Mouse (Mus musculus): ENCODE data around the gene Cit. TPM values are rescaled to one million over a fixed set of nuclear protein-coding genes. Genes with fewer than 3 reads are reported as not detected.

Gene Cit
- polyA plus RNA-seq, 1 experiment from 2014 or later, result 47.4 TPM

GRCm38 (mm10) chr5:115977266-115977665 lies 132.2 kb downstream of the Cit start:
- peak overlapping the region; percentile 72 for H3K27ac ChIP-seq
- no peaks in the 10 kb centered on the region for H3K27me3 ChIP-seq
- peaks cover 6% of the 10 kb centered on the region for H3K4me1 ChIP-seq
- 31% methylated on average over 10 of the region's 10 CpGs for WGBS
- H3K4me3 ChIP-seq, result no peak overlapping the region
- H3K9me3 ChIP-seq, result no peaks in the 10 kb centered on the region
- peak; percentile 41; the same call in 1 of the 2 replicates for ATAC-seq (ENCODE audit: borderline replicate concordance, extremely low read depth, low FRiP score, low TSS enrichment)
- peaks cover 23% of the 10 kb centered on the region for H3K36me3 ChIP-seq
- peak overlapping the region; percentile 16; the same call in 1 of the 2 replicates for H3K4me2 ChIP-seq
- no peak overlapping the region for H3K9ac ChIP-seq

DNA sequence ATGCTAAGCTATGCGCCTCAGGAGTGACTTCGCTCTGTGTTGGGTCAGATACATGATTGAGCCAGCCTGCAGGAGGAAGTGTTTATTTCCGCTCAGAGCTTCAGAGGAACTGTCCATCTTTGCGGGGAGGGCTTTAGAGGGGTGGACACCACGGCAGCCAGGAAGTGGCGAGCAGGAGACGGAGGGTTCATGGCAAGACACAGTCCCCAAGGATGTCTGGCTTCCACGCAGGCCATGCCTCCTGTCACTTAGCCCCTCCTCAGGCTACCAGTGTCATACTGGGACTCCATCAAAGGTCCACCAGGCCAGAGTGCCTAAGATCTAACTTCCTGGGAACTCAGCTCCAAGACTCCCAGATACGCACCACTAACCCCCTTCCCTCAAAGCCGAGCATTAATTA lies 132.7 kb downstream of the Cit start:
- H3K4me3 ChIP-seq, result no peak overlapping the region
- no peaks in the 10 kb centered on the region for H3K27me3 ChIP-seq
- ATAC-seq (ENCODE audit: borderline replicate concordance, extremely low read depth, low FRiP score, low TSS enrichment), result peak; percentile 48; the same call in 1 of the 2 replicates
- peaks cover 26% of the 10 kb centered on the region for H3K36me3 ChIP-seq
- WGBS, result 49% methylated on average over 10 of the region's 10 CpGs
- H3K4me2 ChIP-seq, result peak overlapping the region; percentile 16
- no peak overlapping the region for H3K9ac ChIP-seq
- H3K27ac ChIP-seq, result peak overlapping the region; percentile 72
- peaks cover 7% of the 10 kb centered on the region for H3K4me1 ChIP-seq
- no peaks in the 10 kb centered on the region for H3K9me3 ChIP-seq

GRCm38 (mm10) chr5:115978255-115978654 lies 133.2 kb downstream of the Cit start:
- H3K9ac ChIP-seq, result no peak overlapping the region
- peaks cover 12% of the 10 kb centered on the region for H3K4me1 ChIP-seq
- H3K36me3 ChIP-seq, result peaks cover 26% of the 10 kb centered on the region
- H3K4me2 ChIP-seq, result peak overlapping the region; percentile 16
- peak; percentile 12; the same call in 1 of the 2 replicates for ATAC-seq (ENCODE audit: borderline replicate concordance, extremely low read depth, low FRiP score, low TSS enrichment)
- no peaks in the 10 kb centered on the region for H3K9me3 ChIP-seq
- no peaks in the 10 kb centered on the region for H3K27me3 ChIP-seq
- peak overlapping the region; percentile 72 for H3K27ac ChIP-seq
- 61% methylated on average over 5 of the region's 5 CpGs for WGBS
- no peak overlapping the region for H3K4me3 ChIP-seq

DNA sequence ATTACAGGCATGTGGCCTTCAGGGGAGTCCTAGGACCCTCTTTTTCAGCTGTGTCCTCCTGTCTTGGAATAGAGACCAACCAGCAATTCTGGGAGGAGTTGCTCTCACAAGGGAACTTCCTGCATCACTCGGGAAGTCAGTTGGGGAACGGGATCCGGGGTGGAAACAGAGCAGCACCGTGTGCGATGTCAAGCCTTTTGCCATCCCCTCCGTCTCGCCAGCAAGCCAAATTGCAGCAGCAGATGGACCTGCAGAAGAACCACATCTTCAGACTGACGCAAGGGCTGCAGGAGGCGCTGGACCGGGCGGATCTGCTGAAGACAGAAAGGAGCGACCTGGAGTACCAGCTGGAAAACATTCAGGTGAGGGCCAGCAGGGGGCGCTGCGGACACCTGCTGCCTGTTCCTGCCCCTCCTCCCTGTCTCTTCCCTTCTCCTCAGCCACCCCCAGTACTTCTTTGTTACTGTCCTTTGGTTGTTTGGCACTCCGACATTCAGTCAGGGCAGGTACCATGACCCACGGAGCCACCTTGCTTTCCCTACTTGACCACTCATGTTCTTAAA lies 134.1 kb downstream of the Cit start:
- H3K4me2 ChIP-seq, result no peak overlapping the region
- no peak overlapping the region for H3K9ac ChIP-seq
- H3K9me3 ChIP-seq, result no peaks in the 10 kb centered on the region
- no peak for ATAC-seq (ENCODE audit: borderline replicate concordance, extremely low read depth, low FRiP score, low TSS enrichment)
- H3K27ac ChIP-seq, result no peak overlapping the region; the same call in 1 of the 2 replicates
- H3K4me3 ChIP-seq, result no peak overlapping the region
- H3K36me3 ChIP-seq, result peaks cover 21% of the 10 kb centered on the region; the same call in 1 of the 2 replicates
- peaks cover 12% of the 10 kb centered on the region for H3K4me1 ChIP-seq
- no peaks in the 10 kb centered on the region for H3K27me3 ChIP-seq
- WGBS, result 64% methylated on average over 15 of the region's 16 CpGs

GRCm38 (mm10) chr5:115980537-115980936 lies 135.5 kb downstream of the Cit start:
- H3K9ac ChIP-seq, result no peak overlapping the region
- 77% methylated on average over 9 of the region's 9 CpGs for WGBS
- ATAC-seq (ENCODE audit: borderline replicate concordance, extremely low read depth, low FRiP score, low TSS enrichment), result no peak
- H3K4me2 ChIP-seq, result no peak overlapping the region
- H3K36me3 ChIP-seq, result peaks cover 25% of the 10 kb centered on the region; the same call in 1 of the 2 replicates
- no peaks in the 10 kb centered on the region for H3K9me3 ChIP-seq
- H3K4me3 ChIP-seq, result no peak overlapping the region
- H3K27me3 ChIP-seq, result no peaks in the 10 kb centered on the region
- peak overlapping the region; percentile 72 for H3K27ac ChIP-seq
- H3K4me1 ChIP-seq, result peaks cover 12% of the 10 kb centered on the region

DNA sequence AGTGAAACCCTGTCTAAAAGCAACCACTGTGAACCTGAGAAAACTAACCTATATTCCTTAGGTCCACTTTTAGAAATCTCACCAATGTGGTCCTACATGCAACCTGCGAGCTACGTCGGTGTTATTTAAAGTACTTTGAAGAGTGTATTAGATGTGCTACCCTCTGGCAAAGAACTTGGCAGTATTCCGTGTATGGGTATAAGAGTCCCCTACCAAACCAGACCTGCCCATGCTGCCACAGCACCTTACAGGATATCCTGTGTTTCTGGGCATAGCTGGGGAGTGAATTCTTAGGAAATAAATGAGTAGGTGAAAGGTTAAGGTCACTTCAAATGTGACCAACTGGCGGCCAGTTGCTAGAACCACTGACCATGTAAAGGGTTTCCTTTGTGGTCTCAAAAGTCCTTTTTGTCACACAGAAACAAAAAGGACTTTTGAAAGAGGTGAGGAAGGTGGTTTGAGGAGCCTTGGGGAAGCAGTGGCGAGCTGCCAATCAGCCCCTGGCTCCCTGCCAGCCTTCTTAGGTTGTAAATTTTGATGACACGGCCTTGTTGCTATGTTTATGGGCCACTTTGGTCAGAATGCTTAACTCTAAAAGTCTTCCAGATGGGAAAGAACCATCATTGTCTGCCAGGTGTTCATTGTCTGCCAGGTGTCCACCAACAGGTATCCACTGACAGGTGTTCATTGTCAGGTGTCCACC lies 137.7 kb downstream of the Cit start:
- whole genome bisulfite sequencing, result 71% methylated on average over 7 of the region's 7 CpGs
- no peak overlapping the region; the same call in 1 of the 2 replicates for H3K27ac ChIP-seq
- H3K9me3 ChIP-seq, result no peaks in the 10 kb centered on the region
- H3K4me2 ChIP-seq, result no peak overlapping the region
- H3K27me3 ChIP-seq, result no peaks in the 10 kb centered on the region
- no peak overlapping the region for H3K4me3 ChIP-seq
- H3K4me1 ChIP-seq, result peaks cover 7% of the 10 kb centered on the region
- ATAC-seq (ENCODE audit: borderline replicate concordance, extremely low read depth, low FRiP score, low TSS enrichment), result no peak
- H3K36me3 ChIP-seq, result peaks cover 35% of the 10 kb centered on the region; the same call in 1 of the 2 replicates
- no peak overlapping the region for H3K9ac ChIP-seq

DNA sequence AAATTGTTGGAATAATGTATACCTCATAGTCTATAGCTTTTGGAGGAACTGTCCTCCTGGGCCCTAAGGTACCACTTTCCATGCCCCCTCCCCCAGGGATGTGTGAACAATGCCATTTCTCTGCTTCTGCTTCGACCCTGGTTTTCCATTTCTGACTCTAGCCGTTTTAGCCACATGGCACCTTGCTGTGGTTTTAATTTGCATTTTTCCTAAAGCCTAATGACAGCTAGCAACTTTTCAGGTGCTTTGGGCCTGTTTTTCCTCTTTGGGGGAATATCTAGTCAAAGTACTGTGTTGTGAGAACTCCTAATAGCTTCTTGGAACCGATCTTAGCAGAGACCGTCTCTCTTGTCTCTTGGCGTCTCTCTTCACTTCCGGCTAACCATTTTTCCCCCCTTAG lies 139.3 kb downstream of the Cit start:
- no peak overlapping the region for H3K4me3 ChIP-seq
- WGBS, result 89% methylated on average over 6 of the region's 6 CpGs
- no peak overlapping the region for H3K27ac ChIP-seq
- H3K4me2 ChIP-seq, result no peak overlapping the region
- H3K27me3 ChIP-seq, result no peaks in the 10 kb centered on the region
- 0 out of 2 replicates have a peak, but pooled peaks cover 7% of the 10 kb centered on the region for H3K4me1 ChIP-seq
- H3K9me3 ChIP-seq, result no peaks in the 10 kb centered on the region
- ATAC-seq (ENCODE audit: borderline replicate concordance, extremely low read depth, low FRiP score, low TSS enrichment), result no peak
- peaks cover 48% of the 10 kb centered on the region for H3K36me3 ChIP-seq
- no peak overlapping the region for H3K9ac ChIP-seq

DNA sequence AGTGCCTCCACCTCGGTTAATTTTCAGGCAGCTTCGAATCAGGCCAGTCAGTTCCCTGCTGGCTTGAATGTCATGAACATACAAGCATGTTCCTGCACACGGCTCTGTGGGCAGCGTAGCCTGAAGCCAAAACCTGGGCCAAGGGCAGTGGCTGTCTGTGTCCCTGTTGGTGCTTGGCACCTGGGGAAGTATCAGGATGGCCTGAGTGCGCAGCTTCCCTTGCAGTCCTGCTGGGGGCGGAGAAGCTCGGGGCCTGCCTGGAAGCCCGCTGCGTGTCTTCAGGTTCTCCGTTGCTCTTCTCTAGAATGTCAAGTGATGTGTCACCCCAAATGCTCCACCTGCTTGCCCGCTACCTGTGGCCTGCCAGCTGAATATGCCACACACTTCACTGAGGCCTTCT lies 140.0 kb downstream of the Cit start:
- Histone ChIP-seq H3K9ac (no peak overlapping the region), H3K36me3 (peaks cover 56% of the 10 kb centered on the region), H3K9me3 (no peaks in the 10 kb centered on the region), H3K4me3 (no peak overlapping the region), H3K4me2 (no peak overlapping the region), H3K27me3 (no peaks in the 10 kb centered on the region), H3K27ac (no peak overlapping the region), H3K4me1 (0 out of 2 replicates have a peak, but pooled peaks cover 7% of the 10 kb centered on the region)
- 90% methylated on average over 11 of the region's 11 CpGs for WGBS
- ATAC-seq (ENCODE audit: borderline replicate concordance, extremely low read depth, low FRiP score, low TSS enrichment), result no peak

DNA sequence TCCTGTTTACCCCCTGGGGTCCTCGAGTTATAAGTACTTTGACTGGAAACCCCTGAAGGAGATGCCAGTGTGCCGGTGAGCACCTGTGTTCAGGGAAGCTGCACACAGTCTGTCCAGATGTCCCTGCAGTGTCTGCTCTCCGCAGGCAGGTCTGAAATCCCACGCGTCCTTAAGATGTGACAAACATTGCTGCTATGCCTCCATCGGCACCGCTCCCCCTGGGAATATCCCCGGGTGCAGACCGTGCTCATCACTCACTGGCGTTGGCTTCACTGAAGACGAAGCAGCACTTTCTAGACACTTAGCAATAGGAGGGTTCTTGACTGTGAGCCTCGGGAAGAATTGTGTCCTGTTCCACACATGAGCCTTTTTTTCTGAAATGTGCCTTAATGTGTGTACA lies 142.2 kb downstream of the Cit start:
- WGBS, result 90% methylated on average over 12 of the region's 12 CpGs
- no peak overlapping the region for H3K4me2 ChIP-seq
- 0 out of 2 replicates have a peak, but pooled peaks cover 7% of the 10 kb centered on the region for H3K4me1 ChIP-seq
- H3K9ac ChIP-seq, result no peak overlapping the region
- no peaks in the 10 kb centered on the region for H3K9me3 ChIP-seq
- no peak overlapping the region for H3K27ac ChIP-seq
- peaks cover 63% of the 10 kb centered on the region for H3K36me3 ChIP-seq
- no peaks in the 10 kb centered on the region for H3K27me3 ChIP-seq
- no peak overlapping the region for H3K4me3 ChIP-seq
- no peak for ATAC-seq (ENCODE audit: borderline replicate concordance, extremely low read depth, low FRiP score, low TSS enrichment)

GRCm38 (mm10) chr5:115991717-115992116 lies 146.6 kb downstream of the Cit start:
- H3K4me3 ChIP-seq, result no peak overlapping the region
- no peak overlapping the region for H3K27ac ChIP-seq
- no peak overlapping the region for H3K9ac ChIP-seq
- no peak for ATAC-seq (ENCODE audit: borderline replicate concordance, extremely low read depth, low FRiP score, low TSS enrichment)
- 96% methylated on average over 11 of the region's 11 CpGs for WGBS
- peaks cover 69% of the 10 kb centered on the region for H3K36me3 ChIP-seq
- H3K4me1 ChIP-seq, result no peaks in the 10 kb centered on the region
- H3K9me3 ChIP-seq, result no peaks in the 10 kb centered on the region
- no peak overlapping the region for H3K4me2 ChIP-seq
- no peaks in the 10 kb centered on the region for H3K27me3 ChIP-seq

DNA sequence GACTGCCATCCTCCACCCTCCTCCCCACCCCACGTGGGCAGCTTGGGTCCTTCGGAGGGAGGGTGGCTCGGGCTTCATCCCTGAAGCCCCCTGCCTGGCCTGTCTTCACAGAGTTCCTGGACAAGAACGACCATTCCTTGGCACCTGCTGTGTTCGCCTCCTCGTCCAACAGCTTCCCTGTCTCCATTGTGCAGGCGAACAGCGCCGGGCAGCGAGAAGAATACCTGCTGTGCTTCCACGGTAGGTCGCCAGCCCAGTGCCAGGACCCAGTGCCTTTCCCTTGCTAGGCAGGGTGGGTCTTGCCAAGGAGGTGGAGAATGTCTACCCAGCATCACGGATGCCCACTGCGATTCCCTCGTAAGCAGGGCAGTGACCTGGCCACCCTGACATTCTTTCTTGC lies 149.0 kb downstream of the Cit start:
- no peak for ATAC-seq (ENCODE audit: borderline replicate concordance, extremely low read depth, low FRiP score, low TSS enrichment)
- no peak overlapping the region for H3K27ac ChIP-seq
- WGBS, result 95% methylated on average over 15 of the region's 15 CpGs
- no peaks in the 10 kb centered on the region for H3K4me1 ChIP-seq
- no peak overlapping the region for H3K4me2 ChIP-seq
- H3K9me3 ChIP-seq, result no peaks in the 10 kb centered on the region
- no peak overlapping the region for H3K4me3 ChIP-seq
- H3K9ac ChIP-seq, result no peak overlapping the region
- no peaks in the 10 kb centered on the region for H3K27me3 ChIP-seq
- H3K36me3 ChIP-seq, result peaks cover 56% of the 10 kb centered on the region

DNA sequence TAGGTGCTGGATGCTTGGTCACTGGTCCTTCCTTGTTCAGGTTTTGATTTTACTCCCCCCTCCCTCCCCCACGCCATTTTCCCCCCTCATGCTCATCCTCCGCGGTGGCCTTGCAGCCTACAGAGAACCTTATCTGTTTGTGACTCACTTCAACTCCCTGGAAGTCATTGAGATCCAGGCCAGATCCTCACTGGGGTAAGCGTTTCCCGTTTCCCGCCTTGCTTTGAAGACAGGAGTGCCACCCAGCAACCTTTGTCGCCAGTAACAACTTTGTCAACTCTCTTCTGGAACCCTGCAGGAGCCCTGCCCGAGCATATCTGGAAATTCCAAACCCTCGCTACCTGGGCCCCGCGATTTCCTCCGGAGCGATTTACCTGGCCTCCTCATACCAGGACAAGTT lies 152.3 kb downstream of the Cit start:
- H3K4me1 ChIP-seq, result no peaks in the 10 kb centered on the region
- H3K4me3 ChIP-seq, result no peak overlapping the region
- ATAC-seq (ENCODE audit: borderline replicate concordance, extremely low read depth, low FRiP score, low TSS enrichment), result no peak
- no peak overlapping the region for H3K9ac ChIP-seq
- 71% methylated on average over 13 of the region's 13 CpGs for WGBS
- H3K9me3 ChIP-seq, result no peaks in the 10 kb centered on the region
- no peaks in the 10 kb centered on the region for H3K27me3 ChIP-seq
- peaks cover 47% of the 10 kb centered on the region for H3K36me3 ChIP-seq
- no peak overlapping the region for H3K4me2 ChIP-seq
- no peak overlapping the region for H3K27ac ChIP-seq
